Mouse (Mus musculus) midbrain, embryonic 13.5 days (tissue): ENCODE measurements around the gene Mgrn1. TPM values are rescaled to one million over a fixed set of nuclear protein-coding genes. Genes with fewer than 3 reads are reported as not detected.

ENCODE experiments used
- ATAC-seq: fragments of 200-750 bp; cut with Nextera tagmentation; 2 replicates; pipeline ENCODE4 v1.8.0; 2017; ENCODE audit warnings: mild to moderate bottlenecking, moderate TSS enrichment, moderate library complexity
- H3K27ac ChIP-seq: fragments of 300-500 bp; sonication (generic); 2 replicates; pipeline ENCODE4 v1.5.1; 2015; ENCODE audit warnings: inconsistent platforms, mild to moderate bottlenecking, moderate library complexity
- H3K27me3 ChIP-seq: fragments of 300-500 bp; sonication (generic); 2 replicates; pipeline ENCODE4 v1.6.1; 2015; ENCODE audit warnings: mild to moderate bottlenecking, inconsistent platforms
- H3K36me3 ChIP-seq: fragments of 300-500 bp; sonication (generic); 2 replicates; pipeline ENCODE4 v1.6.1; 2015; ENCODE audit warnings: mild to moderate bottlenecking, inconsistent platforms
- H3K4me1 ChIP-seq: fragments of 300-500 bp; sonication (generic); replicated peaks from 2 replicates; pipeline ENCODE4 v1.6.1; 2015; ENCODE audit warnings: inconsistent platforms
- H3K4me2 ChIP-seq: fragments of 300-500 bp; sonication (generic); replicated peaks from 2 replicates; pipeline ENCODE4 v1.6.1; 2015; ENCODE audit warnings: moderate library complexity, mild to moderate bottlenecking, inconsistent platforms
- H3K4me3 ChIP-seq: fragments of 300-500 bp; sonication (generic); replicated peaks from 2 replicates; pipeline ENCODE4 v1.5.1; 2015; ENCODE audit warnings: mild to moderate bottlenecking, inconsistent platforms
- H3K9ac ChIP-seq: fragments of 300-500 bp; sonication (generic); replicated peaks from 2 replicates; pipeline ENCODE4 v1.6.1; 2015; ENCODE audit warnings: mild to moderate bottlenecking, inconsistent platforms
- H3K9me3 ChIP-seq: fragments of 300-500 bp; sonication (generic); 2 replicates; pipeline ENCODE4 v1.6.1; 2016; ENCODE audit warnings: mild to moderate bottlenecking, inconsistent platforms
- WGBS: fragments of 180-500 bp; shearing (Covaris S2); methylation state at CpG from one replicate; pipeline ENCODE4 v1.1.7; 2015; 5-methylcytosine and 5-hydroxymethylcytosine counted together
- polyA plus RNA-seq: library from polyadenylated mRNA; unstranded; fragments of >200 nt; fragmentation: Nextera tagmentation; extraction: Ambion mirVana; gene quantifications from 2 replicates; pipeline ENCODE4 v1.2.1, GENCODE M21; 2015

Gene Mgrn1
- polyA plus RNA-seq, 1 experiment from 2014 or later = 101 TPM

GRCm38 (mm10) chr16:4976180-4976579 lies 90.1 kb downstream of the Mgrn1 start:
- 72% methylated on average over 2 of the region's 2 CpGs for WGBS
- Histone ChIP-seq H3K36me3 (0 out of 2 replicates have a peak, but pooled peaks cover 9% of the 10 kb centered on the region), H3K27ac (no peak overlapping the region), H3K9me3 (no peaks in the 10 kb centered on the region), H3K27me3 (no peaks in the 10 kb centered on the region), H3K4me3 (no peak overlapping the region), H3K4me2 (no peak overlapping the region), H3K4me1 (no peaks in the 10 kb centered on the region), H3K9ac (no peak overlapping the region)
- no peak for ATAC-seq

- 65% methylated on average over 5 of the region's 5 CpGs for WGBS
- H3K27me3 ChIP-seq = no peaks in the 10 kb centered on the region
- ATAC-seq = no peak
Observed at GRCm38 (mm10) chr16:4978275-4979051, 92.4 kb downstream of the Mgrn1 start.

GRCm38 (mm10) chr16:4979755-4980380 lies 93.8 kb downstream of the Mgrn1 start:
- ATAC-seq = no peak
- no peaks in the 10 kb centered on the region for H3K27me3 ChIP-seq
- no peak overlapping the region for H3K27ac ChIP-seq
- no peak overlapping the region for H3K4me2 ChIP-seq
- H3K9ac ChIP-seq = no peak overlapping the region
- WGBS = 77% methylated on average over 4 of the region's 4 CpGs
- H3K4me3 ChIP-seq = no peak overlapping the region
- no peaks in the 10 kb centered on the region for H3K36me3 ChIP-seq
- H3K9me3 ChIP-seq = no peaks in the 10 kb centered on the region
- H3K4me1 ChIP-seq = no peaks in the 10 kb centered on the region

More at GRCm38 (mm10) chr16:4978275-4979051, 92.4 kb downstream of the Mgrn1 start:
- no peaks in the 10 kb centered on the region for H3K36me3 ChIP-seq
- H3K27ac ChIP-seq = no peak overlapping the region
- H3K9ac ChIP-seq = no peak overlapping the region
- H3K4me1 ChIP-seq = no peaks in the 10 kb centered on the region
- H3K4me3 ChIP-seq = no peak overlapping the region
- H3K9me3 ChIP-seq = no peaks in the 10 kb centered on the region
- H3K4me2 ChIP-seq = no peak overlapping the region

- no peaks in the 10 kb centered on the region for H3K9me3 ChIP-seq
- no peak for ATAC-seq
- WGBS = 94% methylated on average over 12 of the region's 12 CpGs
Observed at GRCm38 (mm10) chr16:4984717-4985116, 98.7 kb downstream of the Mgrn1 start.

More at GRCm38 (mm10) chr16:4984717-4985116, 98.7 kb downstream of the Mgrn1 start:
- Histone ChIP-seq H3K4me3 (no peak overlapping the region), H3K9ac (no peak overlapping the region), H3K27me3 (no peaks in the 10 kb centered on the region), H3K4me2 (no peak overlapping the region), H3K27ac (no peak overlapping the region), H3K36me3 (no peaks in the 10 kb centered on the region), H3K4me1 (no peaks in the 10 kb centered on the region)

Other genes starting within 250 kb of the Mgrn1 start
- gene Vasn, start 246.3 kb upstream of the Mgrn1 start, polyA plus RNA-seq = 3.2 and 4.6 TPM in 2 replicates
- 50.5 and 54.3 TPM in 2 replicates for gene Dnaja3, start 246.3 kb upstream of the Mgrn1 start, polyA plus RNA-seq
- gene Coro7, start 206.5 kb upstream of the Mgrn1 start, polyA plus RNA-seq = 25.1 and 26.5 TPM in 2 replicates
- gene Nmral1, start 166.9 kb upstream of the Mgrn1 start, polyA plus RNA-seq = 102 and 104 TPM in 2 replicates
- 81.8 and 87.6 TPM in 2 replicates for gene Hmox2, start 159.9 kb upstream of the Mgrn1 start, polyA plus RNA-seq
- gene Cdip1, start 96.0 kb upstream of the Mgrn1 start, polyA plus RNA-seq = 108 and 109 TPM in 2 replicates
- 0.40 and 0.50 TPM in 2 replicates for gene 4930562C15Rik, start 50.8 kb upstream of the Mgrn1 start, polyA plus RNA-seq
- gene Ubald1, start 5.9 kb upstream of the Mgrn1 start, polyA plus RNA-seq = 45.8 and 46.2 TPM in 2 replicates
- 130 and 131 TPM in 2 replicates for gene Nudt16l1, start 52.5 kb downstream of the Mgrn1 start, polyA plus RNA-seq
- gene Anks3, start 78.0 kb downstream of the Mgrn1 start, polyA plus RNA-seq = 79.1 and 85.4 TPM in 2 replicates
- not detected in 2 replicates for gene Sept12, start 111.6 kb downstream of the Mgrn1 start, polyA plus RNA-seq
- gene Smim22, start 121.0 kb downstream of the Mgrn1 start, polyA plus RNA-seq = 0.81 TPM in 1 of 2 replicates, not detected in the other
- gene Rogdi, start 127.3 kb downstream of the Mgrn1 start, polyA plus RNA-seq = 137 and 139 TPM in 2 replicates
- gene Glyr1, start 163.6 kb downstream of the Mgrn1 start, polyA plus RNA-seq = 228 and 230 TPM in 2 replicates
- 17.6 and 19.6 TPM in 2 replicates for gene Ubn1, start 163.8 kb downstream of the Mgrn1 start, polyA plus RNA-seq
- 0.12 and 0.13 TPM in 2 replicates for gene Ppl, start 246.2 kb downstream of the Mgrn1 start, polyA plus RNA-seq